Mouse (Mus musculus) hindbrain, embryonic 13.5 days (tissue): ENCODE data around the gene Tdrd1. TPM values are rescaled to one million over a fixed set of nuclear protein-coding genes. Genes with fewer than 3 reads are reported as not detected.

Source experiments
- polyA plus RNA-seq: library from polyadenylated mRNA; unstranded; fragments of >200 nt; fragmentation: Nextera tagmentation; extraction: Ambion mirVana; gene quantifications from 2 replicates; pipeline ENCODE4 v1.2.1, GENCODE M21; 2015

Gene Tdrd1
- polyA plus RNA-seq, 1 experiment from 2014 or later = 0.77 TPM

Other genes starting within 250 kb of the Tdrd1 start
- 0.31 and 0.44 TPM in 2 replicates for gene Adrb1, start 104.0 kb upstream of the Tdrd1 start, polyA plus RNA-seq
- 28.1 and 31.5 TPM in 2 replicates for gene Ccdc186, start 4.0 kb upstream of the Tdrd1 start, polyA plus RNA-seq
- 0.40 and 0.61 TPM in 2 replicates for gene Vwa2, start 48.0 kb downstream of the Tdrd1 start, polyA plus RNA-seq
- 9.5 and 12.2 TPM in 2 replicates for gene Afap1l2, start 182.0 kb downstream of the Tdrd1 start, polyA plus RNA-seq